Mouse (Mus musculus) T-helper 17 cell (primary cell): ENCODE measurements at regions not wholly inside any gene's neighbourhood (a gene's known extent, or its start where the extent isn't known, plus 50 kb on each side); places are given as distances from the start of the nearest gene placed in this dataset.
"Not testable (repeated sequence)": the region's sequence is repeated elsewhere in the genome, so short reads cannot be mapped to it uniquely, and the experiment has no call there.

Experiments
- in situ Hi-C, 2 experiments: fragments of 300-600 bp; cut with MboI, MseI; formaldehyde crosslinking; loops; 1 replicate in 1 of 2; 2 replicates in 1 of 2; pipeline ENCODE4 v1.15.1; 2025; ENCODE audit warnings: high pct_unique_total_duplicates in 2 of 2

DNA sequence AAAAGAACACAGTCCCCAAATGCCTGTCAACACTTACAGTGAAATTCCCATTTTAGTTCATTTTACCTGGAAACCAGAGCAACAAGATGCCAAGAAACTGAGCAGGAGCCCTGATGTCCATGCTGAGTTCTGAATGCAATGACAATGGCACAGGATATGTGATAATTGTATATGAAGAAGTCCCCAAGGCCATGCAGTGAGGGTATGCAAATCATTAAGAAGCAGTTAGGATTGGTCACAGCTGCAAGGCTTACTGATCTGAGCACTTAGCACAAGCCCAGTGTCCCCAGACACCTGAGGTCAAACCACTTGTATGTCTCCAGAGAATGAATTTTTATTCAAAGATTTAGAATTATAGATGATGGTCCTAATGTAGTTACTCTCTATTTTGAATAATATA lies 419.0 kb upstream of the Tacstd2 start:
- in situ Hi-C loops, result loop anchor here in 1 of 2 experiments (10.0 kb wide), 1 partner anchor 610 kb away; no protein-coding TSS in a partner anchor

DNA sequence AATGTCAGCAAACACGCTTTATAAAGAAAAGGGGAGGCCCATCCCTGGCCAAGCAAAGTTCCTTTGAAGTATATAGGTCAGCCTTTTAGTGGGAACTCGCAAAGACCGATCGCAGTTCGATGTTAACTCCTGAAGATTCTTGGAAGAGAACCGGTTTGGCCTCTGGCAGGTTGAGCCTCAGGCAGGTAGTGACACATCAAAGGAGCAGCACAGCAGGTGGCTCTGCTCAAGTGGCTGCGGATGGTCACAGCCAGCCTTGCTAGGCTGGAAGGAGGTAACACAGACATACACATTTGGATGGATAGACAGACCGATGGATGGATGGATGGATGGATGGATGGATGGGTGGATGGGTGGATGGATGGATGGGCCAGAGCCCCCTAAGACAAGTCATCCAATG lies 395.9 kb upstream of the Tacstd2 start:
- in situ Hi-C loops, result not testable (repeated sequence)

GRCm38 (mm10) chr6:67922537-67922936 lies 386.9 kb upstream of the Tacstd2 start:
- in situ Hi-C loops, result no loop called here

- in situ Hi-C loops, result no loop called here
Observed at GRCm38 (mm10) chr6:67913903-67914302, 378.3 kb upstream of the Tacstd2 start.

GRCm38 (mm10) chr6:67913309-67913708 lies 377.7 kb upstream of the Tacstd2 start:
- in situ Hi-C loops, result no loop called here

GRCm38 (mm10) chr6:67896495-67896894 lies 360.9 kb upstream of the Tacstd2 start:
- in situ Hi-C loops, result no loop called here

DNA sequence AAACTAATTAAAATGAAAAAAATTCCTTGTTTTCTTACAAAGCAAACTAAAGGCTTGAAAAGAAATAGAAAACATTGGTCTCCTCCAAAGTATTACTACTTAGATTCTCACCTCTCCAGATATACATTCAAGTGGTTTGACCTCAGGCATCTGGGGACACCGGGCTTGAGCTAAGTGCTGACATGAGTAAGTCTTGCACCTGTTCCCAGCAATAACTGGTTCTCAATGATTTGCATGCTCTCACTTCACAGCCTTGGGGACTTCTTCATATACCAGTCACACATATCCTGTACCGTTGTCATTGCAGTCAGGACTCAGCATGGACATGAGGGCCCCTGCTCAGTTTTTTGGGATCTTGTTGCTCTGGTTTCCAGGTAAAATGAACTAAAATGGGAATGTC lies 360.3 kb upstream of the Tacstd2 start:
- in situ Hi-C loops, result no loop called here

DNA sequence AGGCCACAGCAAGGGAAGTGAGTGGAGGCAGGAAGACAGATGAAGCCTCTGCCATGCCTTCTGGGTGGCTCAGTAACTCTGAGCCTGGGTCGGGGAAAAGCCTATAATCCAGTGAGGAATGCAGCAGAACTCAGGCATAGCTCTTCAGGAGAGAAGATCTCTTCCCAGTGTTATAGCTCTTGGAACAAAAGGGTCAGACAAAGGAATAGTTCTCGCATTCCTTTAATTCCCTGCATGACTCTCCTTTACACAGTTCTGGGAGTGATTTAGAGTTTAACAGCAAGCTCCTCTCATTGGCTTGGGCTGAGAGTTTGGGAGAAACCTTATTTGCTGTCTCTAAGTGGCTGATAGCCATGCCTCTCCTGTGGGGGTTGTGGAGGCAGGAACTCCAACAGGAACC lies 352.0 kb upstream of the Tacstd2 start:
- in situ Hi-C loops, result no loop called here

DNA sequence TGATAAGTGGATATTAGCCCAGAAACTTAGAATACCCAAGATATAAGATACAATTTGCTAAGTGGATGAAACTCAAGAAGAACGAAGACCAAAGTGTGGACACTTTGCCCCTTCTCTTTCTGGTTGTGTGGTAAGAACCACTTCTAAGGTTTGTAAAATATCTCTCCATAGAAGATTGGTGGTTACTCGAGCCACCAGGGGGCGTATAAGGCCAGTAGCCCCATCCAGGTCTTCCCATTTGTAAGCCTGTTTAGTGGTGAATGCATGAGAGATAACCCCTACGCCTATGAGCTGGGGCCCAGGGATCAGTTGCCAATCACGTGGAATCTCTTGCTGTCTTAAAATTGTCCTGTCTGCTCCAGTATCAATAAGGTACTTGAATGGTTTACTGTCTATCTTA lies 349.3 kb upstream of the Tacstd2 start:
- in situ Hi-C loops, result no loop called here

GRCm38 (mm10) chr6:67881476-67881875 lies 345.9 kb upstream of the Tacstd2 start:
- in situ Hi-C loops, result not testable (repeated sequence)

- in situ Hi-C loops, result loop anchor here in 1 of 2 experiments (5.0 kb wide), 1 partner anchor 174 kb away; no protein-coding TSS in a partner anchor
Observed at GRCm38 (mm10) chr6:67857945-67858344, 322.3 kb upstream of the Tacstd2 start.

DNA sequence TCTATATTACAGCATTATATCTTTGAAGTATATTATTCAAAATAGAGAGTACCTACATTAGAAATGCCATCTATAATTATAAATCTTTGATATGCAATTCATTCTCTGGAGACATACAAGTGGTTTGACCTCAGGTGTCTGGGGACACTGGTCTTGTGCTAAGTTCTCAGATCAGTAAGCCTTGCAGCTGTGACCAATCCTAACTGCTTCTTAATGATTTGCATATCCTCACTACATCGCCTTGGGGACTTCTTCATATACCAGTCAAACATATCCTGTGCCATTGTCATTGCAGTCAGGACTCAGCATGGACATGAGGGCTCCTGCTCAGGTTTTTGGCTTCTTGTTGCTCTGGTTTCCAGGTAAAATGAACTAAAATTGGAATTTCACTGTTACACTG lies 303.9 kb upstream of the Tacstd2 start:
- in situ Hi-C loops, result not testable (repeated sequence)

- in situ Hi-C loops, result not testable (repeated sequence)
Observed at GRCm38 (mm10) chr6:67812478-67812877, 276.9 kb upstream of the Tacstd2 start.

DNA sequence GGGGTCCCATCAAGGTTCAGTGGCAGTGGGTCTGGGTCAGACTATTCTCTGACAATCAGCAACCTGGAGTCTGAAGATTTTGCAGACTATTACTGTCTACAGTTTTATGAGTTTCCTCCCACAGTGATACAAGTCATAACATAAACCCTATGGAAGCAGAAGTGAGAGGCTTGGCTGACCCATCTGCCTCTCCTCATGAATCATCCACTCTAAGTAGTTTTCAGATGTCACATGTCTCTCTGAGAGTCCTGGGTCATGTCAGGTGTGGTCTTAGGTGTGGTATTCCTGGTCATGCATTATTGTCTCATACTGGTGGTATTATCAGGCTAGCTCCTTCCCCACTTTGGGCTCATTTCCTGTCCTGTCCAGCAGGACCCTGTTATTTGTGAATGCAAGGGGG lies 255.8 kb upstream of the Tacstd2 start:
- in situ Hi-C loops, result no loop called here

DNA sequence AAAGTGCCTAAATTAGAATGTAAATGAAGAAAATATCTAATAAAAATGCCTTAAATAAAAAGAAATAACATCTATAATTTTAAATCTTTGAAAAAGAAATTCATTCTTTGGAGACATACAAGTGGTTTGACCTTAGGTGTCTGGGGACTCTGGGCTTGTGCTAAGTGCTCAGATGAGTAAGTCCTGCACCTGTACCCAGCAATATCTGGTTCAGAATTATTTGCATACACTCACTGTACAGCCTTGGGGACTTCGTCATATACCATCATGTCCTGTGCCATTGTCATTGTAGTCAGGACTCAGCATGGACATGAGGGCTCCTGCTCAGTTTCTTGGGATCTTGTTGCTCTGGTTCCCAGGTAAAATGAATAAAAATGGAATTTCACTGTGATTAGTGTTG lies 255.1 kb upstream of the Tacstd2 start:
- in situ Hi-C loops, result no loop called here

- in situ Hi-C loops, result no loop called here
Observed at GRCm38 (mm10) chr6:67787091-67787765, 251.6 kb upstream of the Tacstd2 start.

- in situ Hi-C loops, result no loop called here
Observed at GRCm38 (mm10) chr6:67778883-67779282, 243.3 kb upstream of the Tacstd2 start.

DNA sequence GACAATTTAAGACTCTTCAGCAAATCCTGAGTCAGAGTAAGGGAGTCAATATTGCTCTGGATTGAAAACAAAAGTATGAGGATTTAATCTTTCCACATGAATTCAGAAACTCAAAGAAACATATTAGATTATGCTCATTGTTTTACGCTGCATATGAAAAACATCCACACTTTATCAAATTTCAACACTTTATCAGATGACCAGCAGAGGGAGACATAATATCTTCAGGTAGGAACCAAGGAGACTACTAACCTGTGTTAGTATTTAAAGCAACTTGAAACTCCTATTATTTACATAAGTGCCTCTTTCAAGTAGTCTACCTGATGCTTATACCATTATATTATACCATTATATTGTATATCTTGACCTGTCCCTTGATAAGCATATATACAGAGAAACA lies 218.5 kb upstream of the Tacstd2 start:
- in situ Hi-C loops, result not testable (repeated sequence)

GRCm38 (mm10) chr6:67725611-67726010 lies 190.0 kb upstream of the Tacstd2 start:
- in situ Hi-C loops, result no loop called here

DNA sequence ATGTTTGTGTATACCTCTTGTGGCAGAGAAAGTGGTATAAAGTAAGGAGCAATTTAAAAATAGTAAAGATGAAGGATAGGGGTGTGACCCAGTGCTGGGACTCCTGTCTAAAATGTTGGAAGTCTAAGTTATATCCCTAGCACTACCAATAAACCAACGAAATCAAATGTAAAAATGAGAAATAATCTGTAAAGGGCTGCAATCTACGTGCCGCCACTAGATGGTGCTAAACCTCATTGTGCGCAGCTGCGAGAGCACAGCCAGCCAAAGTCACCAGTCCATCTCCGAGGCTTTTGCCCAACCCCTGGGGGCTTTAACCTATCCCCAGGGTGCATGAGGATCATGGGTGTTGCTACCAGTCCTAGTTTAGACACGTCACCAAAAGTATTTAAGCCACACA lies 163.4 kb upstream of the Tacstd2 start:
- in situ Hi-C loops, result loop anchor here in 1 of 2 experiments (10.0 kb wide), 1 partner anchor 144 kb away; no protein-coding TSS in a partner anchor

- in situ Hi-C loops, result loop anchor here in 1 of 2 experiments (10.0 kb wide), 1 partner anchor 136 kb away; no protein-coding TSS in a partner anchor
Observed at GRCm38 (mm10) chr6:67690997-67691396, 155.4 kb upstream of the Tacstd2 start.

- in situ Hi-C loops, result not testable (repeated sequence)
Observed at GRCm38 (mm10) chr6:67683105-67683504, 147.5 kb upstream of the Tacstd2 start.

DNA sequence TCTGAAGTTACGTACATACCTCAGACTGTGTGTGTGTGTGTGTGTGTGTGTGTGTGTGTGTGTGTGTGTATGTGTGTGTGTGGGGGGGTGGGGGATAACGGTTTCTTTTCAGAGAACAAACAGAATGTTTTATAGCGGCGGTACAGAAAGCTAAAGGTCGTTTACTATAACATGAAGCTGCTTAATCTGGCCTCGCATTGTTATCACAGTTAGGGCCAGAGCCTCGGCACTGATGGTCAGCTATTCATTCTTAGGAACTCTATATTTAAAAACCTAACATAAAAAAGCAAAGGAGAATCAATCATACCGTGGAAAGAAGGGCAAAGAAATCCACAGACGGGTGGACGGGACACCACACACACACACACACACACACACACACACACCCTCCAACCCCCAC lies 146.0 kb upstream of the Tacstd2 start:
- in situ Hi-C loops, result not testable (repeated sequence)

DNA sequence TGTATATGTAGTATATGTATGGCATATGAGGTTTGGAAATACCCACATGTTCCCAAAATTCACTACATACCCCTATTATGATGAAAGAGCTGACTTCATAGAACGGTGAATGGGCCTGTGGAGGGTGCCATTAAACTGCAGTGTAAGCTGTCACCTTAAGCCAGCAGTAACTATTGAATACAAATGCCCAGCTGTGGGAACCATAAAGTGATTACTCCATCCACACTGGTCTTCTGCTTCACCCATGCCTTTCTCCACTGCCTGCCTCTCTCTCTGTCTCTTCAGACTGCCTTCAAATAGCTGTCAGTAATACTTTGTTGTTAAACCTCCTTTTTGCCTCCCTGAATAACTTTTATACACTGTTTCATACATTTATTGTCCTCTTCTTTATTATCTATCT lies 143.5 kb upstream of the Tacstd2 start:
- in situ Hi-C loops, result not testable (repeated sequence)
